ENCODE assay signal across 8 mouse cellular contexts in genomic region chr8:13740323-13740770, GRCm38 (mm10). TPM values are rescaled to one million over a fixed set of nuclear protein-coding genes. Genes with fewer than 3 reads are reported as not detected.
DNase-seq lines count a peak whose midpoint lies in the region; ATAC-seq and TF ChIP-seq lines count a peak whose summit lies in the region.

No protein-coding gene starts in this region.

- DNase-seq in cerebellum, postnatal 10 days: peak; percentile 38 to 43
- no peak for DNase-seq in cerebellum, adult 8-10 months
- peak; percentile 44 for DNase-seq in MN1 (ENCODE audit: low spot score)
- DNase-seq in kidney, adult 9 months: peak; percentile 49
- peak; percentile 10 for DNase-seq in lung, adult 2 months
- DNase-seq in thymus, postnatal 25 days: peak; percentile 67

- 11% methylated on average over 6 of the region's 6 CpGs for WGBS in lung, adult 2 months

- H3K4me3 ChIP-seq in lung, adult 2 months (replicated peaks; ENCODE audit: extremely low read depth, low read depth, low read length): no peak overlapping the region

- TF ChIP-seq POLR2A in lung, adult 2 months (IDR thresholded peaks at IDR 0.05; ENCODE audit: borderline replicate concordance, extremely low read depth, low read depth, low read length): no peak

- H3K4me1 ChIP-seq in lung, adult 2 months (ENCODE audit: control insufficient read depth, insufficient read depth, low read length): no peaks in the 10 kb centered on the region

- ATAC-seq in granulocyte monocyte progenitor cell, adult 5-6 weeks (replicated peaks; ENCODE audit: poor library complexity, severe bottlenecking): peak; percentile 95
- ATAC-seq in cerebellum, adult (ENCODE audit: insufficient number of reproducible peaks, low FRiP score, low TSS enrichment): no peak

- TF ChIP-seq CTCF in lung, adult 2 months (IDR thresholded peaks at IDR 0.05; ENCODE audit: insufficient read depth, low read length): no peak

RNA-seq across cellular contexts. Expression of gene Cdc16, which starts 17.1 kb away (rescaled TPM):
- total RNA-seq in granulocyte monocyte progenitor cell, adult 5-6 weeks (2014; fragmentation: Nextera tagmentation): 69.7 and 83.2 TPM in 2 replicates
- total RNA-seq in granulocyte monocyte progenitor cell, adult 5-6 weeks (2017): 68.6 and 79.2 TPM in 2 replicates
- polyA plus RNA-seq in lung, adult 2 months (2012; rRNA removed): 31.2 TPM in 2 replicates

RNA-seq across cellular contexts. Expression of gene Cfap97d2, which starts 34.7 kb away (rescaled TPM):
- not detected in 2 replicates for total RNA-seq in granulocyte monocyte progenitor cell, adult 5-6 weeks (2014; fragmentation: Nextera tagmentation)
- total RNA-seq in granulocyte monocyte progenitor cell, adult 5-6 weeks (2017): not detected in 2 replicates
- 1.7 and 2.5 TPM in 2 replicates for polyA plus RNA-seq in lung, adult 2 months (2012; rRNA removed)

RNA-seq across cellular contexts. Expression of gene Upf3a, which starts 45.1 kb away (rescaled TPM):
- 16.3 and 23.5 TPM in 2 replicates for total RNA-seq in granulocyte monocyte progenitor cell, adult 5-6 weeks (2014; fragmentation: Nextera tagmentation)
- 24.0 and 24.7 TPM in 2 replicates for total RNA-seq in granulocyte monocyte progenitor cell, adult 5-6 weeks (2017)
- polyA plus RNA-seq in lung, adult 2 months (2012; rRNA removed): 8.5 and 9.9 TPM in 2 replicates
